Mouse (Mus musculus) lung, postnatal 36 days (tissue): ENCODE results near the gene E430018J23Rik.
"Not testable (repeated sequence)": the region's sequence is repeated elsewhere in the genome, so short reads cannot be mapped to it uniquely, and the experiment has no call there.

Source experiments
- DNase-seq: peaks from one replicate; pipeline ENCODE4 v3.0.0; 2022; ENCODE audit warnings: mixed read lengths

E430018J23Rik gene

GRCm38 (mm10) chr7:127393157-127393943 lies at the start of gene E430018J23Rik:
E430018J23Rik (minus strand) TSS chr7:127393629.
- peak; percentile 100 for DNase-seq

DNA sequence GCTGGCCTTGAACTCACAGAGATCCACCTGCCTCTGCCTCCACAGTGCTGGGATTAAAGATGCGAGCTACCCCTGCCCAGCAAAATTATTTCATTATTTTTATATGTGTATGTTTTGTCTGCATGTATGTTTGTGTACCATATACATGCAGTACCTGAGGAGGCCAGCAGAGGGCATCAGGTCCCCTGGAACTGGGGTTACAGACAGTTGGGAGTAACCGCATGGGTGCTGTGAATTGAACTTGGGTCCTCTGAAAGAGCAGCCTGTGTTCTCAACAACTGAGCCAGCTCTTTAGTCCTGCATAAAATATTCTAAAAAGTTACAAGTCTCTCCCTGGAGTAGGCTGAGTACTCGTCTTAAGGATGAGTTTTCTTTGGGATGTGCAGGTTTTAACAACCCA lies 44.3 kb upstream of the E430018J23Rik start:
- DNase-seq = peak; percentile 16

GRCm38 (mm10) chr7:127435206-127435605 lies 41.8 kb upstream of the E430018J23Rik start:
- no peak for DNase-seq

GRCm38 (mm10) chr7:127426354-127426753 lies 32.9 kb upstream of the E430018J23Rik start:
- DNase-seq = peak; percentile 79

DNA sequence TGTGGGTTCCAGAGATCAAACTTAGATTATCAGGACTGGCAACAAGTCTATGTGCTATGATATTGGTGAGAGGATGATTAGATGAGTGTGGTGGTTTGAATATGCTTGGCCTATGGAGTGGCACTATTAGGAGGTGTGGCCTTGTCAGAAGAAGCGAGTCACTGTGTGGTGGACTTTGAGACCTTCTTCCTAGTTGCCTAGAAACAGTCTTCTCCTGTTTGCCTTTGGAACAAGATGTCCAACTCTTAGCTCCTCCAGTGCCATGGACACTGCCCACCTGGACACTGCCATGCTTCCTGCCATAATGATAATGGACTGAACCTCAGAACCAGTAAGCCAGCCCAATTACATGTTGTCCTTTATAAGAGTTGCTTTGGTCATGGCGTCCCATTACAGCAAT lies 32.5 kb upstream of the E430018J23Rik start:
- no peak for DNase-seq

GRCm38 (mm10) chr7:127425291-127425690 lies 31.9 kb upstream of the E430018J23Rik start:
- DNase-seq = no peak

GRCm38 (mm10) chr7:127422247-127422646 lies 28.8 kb upstream of the E430018J23Rik start:
- peak; percentile 24 for DNase-seq

DNA sequence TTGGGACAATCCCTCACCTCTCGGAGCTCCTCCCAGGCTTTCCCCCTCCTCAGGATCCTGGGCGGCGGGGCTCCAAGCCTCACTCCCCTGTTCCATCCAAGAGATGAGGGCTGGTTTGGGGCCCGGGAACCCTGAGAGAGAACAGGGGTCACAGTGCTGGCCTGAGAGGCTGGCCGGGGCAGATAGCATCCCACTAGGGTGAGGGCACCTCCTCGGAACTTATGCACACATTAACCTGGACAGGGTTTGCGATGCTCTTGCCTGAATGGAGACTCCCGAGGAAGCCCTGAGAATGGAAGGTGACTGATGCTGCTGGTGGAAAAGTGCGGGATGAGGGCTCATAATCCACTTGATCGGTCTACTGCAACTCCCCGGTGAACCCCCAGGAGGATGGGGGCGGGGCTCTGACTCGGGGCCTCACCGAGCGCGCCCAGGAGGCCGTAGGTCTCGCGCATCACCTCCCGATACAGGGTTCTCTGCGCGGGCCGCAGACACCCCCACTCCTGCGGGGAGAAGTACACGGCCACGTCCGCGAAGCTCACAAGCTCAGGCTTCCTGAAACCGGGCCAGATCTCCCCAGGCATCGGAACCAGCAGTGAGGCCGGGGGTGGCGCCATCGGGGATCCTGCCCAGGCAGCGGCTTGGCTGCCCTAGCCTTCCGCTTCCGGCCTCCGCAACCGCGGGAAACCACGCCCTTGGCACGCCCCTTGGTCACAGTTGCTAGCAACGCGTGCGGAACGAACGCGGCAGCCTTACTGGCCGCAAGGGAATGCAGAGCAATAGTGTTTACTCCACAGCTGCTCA lies 28.2 kb upstream of the E430018J23Rik start, which contains the start of gene Zfp688:
Zfp688 (minus strand) TSS at position 681 of the 804 bp plus-strand sequence.
- DNase-seq = peak; percentile 98

DNA sequence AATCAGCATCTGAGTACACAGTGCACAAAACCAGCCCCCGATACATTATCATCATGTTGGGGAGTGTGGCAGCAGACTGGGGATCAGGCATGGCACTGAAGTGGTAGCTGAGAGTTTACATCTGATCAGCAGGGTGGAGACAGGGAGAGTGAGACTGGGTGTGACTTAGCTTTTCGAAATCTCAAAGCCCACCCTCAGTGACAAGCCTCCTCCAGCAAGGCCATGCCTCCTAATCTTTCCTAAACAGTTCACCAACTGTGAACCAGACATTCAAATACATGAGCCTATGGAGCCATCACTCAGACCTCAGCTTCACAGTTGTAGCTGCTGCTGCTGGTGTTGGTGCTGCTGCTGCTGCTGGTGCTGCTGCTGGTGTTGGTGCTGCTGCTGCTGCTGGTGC lies 18.0 kb upstream of the E430018J23Rik start:
- no peak for DNase-seq

GRCm38 (mm10) chr7:127406002-127406987 lies 12.9 kb upstream of the E430018J23Rik start, which contains the start of gene Zfp764:
Zfp764 (minus strand) TSS chr7:127406822.
- DNase-seq = peak; percentile 98

DNA sequence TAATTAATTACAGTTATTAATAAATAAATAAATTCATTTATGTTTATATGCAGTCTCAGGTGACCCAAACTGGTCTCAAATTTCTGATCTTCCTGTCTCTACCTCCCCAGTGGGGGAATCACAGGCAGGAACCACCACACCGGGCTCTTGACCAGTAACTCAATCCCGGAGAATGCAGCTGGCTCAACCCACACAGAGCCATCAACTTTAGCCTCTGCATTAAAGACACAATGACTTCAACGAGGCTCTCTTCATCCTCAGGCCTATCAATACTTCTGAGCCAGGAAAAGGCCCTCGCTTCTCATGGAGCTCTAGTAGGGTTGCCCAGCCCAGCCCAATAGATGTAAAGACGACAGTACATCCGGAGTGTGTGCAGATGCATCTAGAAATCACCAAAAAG lies 10.7 kb upstream of the E430018J23Rik start:
- DNase-seq = not testable (repeated sequence)

DNA sequence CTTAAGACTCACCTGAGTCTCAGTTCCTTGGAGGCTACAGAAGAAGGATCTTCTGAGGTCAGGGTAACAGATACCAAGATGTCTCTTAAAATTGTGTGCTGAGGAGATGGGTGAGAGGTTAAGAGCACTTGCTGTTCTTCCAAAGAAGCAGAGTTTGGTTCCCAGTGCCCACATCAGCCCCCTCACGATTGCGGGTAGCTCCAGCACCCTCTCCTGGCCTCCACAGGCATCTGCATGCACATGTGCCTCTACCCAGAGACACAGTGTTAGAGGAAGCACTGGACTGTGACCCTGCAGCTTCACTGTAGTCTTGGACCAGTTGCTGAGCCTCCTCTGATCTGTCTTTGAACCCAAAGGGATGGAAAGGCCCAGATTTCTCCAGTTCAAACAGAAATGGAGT lies 9.6 kb upstream of the E430018J23Rik start:
- DNase-seq = no peak

- DNase-seq = no peak
Measured at GRCm38 (mm10) chr7:127400355-127400754, 6.9 kb upstream of the E430018J23Rik start.

- DNase-seq = no peak
Measured at GRCm38 (mm10) chr7:127393944-127394333, 510 bp upstream of the E430018J23Rik start.

GRCm38 (mm10) chr7:127392251-127392824 lies 1.1 kb downstream of the E430018J23Rik start:
- DNase-seq = no peak

DNA sequence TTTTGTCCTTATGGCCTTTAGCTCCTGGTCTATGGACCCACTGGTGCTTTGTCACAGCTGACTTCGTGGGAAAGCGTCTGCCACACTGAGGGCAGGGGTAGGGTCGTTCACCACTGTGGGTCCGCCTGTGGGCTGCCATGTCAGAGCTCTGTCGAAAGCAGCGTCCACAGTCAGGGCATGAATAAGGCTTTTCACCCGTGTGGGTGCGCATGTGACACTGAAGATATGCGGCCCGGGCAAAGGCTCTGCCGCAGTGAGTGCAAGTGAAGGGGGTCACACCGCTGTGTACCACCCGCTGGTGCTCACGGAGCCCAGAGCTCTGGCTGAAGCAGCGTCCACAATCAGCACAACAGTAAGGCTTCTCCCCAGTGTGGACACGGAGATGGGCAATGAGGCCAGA lies 1.9 kb downstream of the E430018J23Rik start:
- no peak for DNase-seq

DNA sequence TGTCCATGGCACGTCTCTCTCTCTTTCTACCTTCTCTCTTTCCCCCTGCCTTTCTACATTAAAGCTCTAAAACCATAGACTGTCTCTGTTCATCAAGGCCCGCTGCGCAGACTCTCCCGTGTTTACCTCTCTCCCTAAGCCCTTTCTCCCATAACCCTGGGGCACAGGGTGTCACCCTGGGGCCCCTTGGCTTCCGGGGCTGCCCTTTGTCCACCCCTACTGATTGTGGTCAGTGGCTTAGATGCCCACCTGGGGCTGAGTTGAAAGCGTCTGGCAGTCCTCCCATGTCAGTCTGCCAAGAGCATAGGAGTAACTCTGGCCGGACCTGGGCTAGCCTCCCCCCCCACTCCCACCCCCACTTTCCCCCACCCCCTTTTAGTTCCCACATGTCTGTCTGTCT lies 3.1 kb downstream of the E430018J23Rik start:
- no peak for DNase-seq

GRCm38 (mm10) chr7:127388201-127388600 lies 5.2 kb downstream of the E430018J23Rik start:
- DNase-seq = not testable (repeated sequence)

DNA sequence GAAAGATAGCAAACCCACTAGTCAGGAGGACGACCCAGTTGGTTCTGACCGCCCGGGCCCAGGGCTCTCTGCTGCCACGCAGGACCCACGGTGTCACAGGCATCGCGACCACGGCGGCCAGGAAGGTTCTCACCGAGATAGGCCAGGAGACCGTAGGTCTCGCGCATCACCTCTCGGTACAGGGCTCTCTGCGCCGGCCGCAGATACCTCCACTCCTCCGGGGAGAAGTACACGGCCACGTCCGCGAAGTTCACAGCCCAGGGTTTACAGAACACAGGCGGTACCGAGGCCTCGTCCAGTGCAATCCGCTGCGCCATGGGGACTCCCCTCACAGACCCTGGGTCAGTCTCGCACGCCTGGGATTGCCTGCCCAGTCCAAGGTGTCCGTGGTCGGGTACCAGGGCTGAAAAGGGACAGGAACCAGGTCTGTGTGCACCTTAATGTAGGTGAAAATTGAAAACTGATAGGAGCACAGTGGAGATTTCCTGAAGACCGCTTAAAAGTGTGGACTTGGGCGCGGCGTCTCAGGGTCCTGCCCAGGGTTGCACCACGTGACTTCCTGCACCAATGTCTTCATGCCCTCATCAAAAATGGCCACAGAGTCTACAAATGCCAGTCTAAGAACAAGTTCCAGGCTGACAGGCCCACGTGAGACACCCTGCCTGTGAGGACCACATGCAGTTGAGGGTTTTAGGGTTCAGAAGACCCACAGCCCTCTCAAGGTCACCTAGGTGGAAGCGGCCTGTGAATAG lies 6.6 kb downstream of the E430018J23Rik start, which contains the start of gene 9130019O22Rik:
9130019O22Rik (minus strand) TSS at position 526 of the 752 bp plus-strand sequence.
- peak; percentile 99 for DNase-seq

DNA sequence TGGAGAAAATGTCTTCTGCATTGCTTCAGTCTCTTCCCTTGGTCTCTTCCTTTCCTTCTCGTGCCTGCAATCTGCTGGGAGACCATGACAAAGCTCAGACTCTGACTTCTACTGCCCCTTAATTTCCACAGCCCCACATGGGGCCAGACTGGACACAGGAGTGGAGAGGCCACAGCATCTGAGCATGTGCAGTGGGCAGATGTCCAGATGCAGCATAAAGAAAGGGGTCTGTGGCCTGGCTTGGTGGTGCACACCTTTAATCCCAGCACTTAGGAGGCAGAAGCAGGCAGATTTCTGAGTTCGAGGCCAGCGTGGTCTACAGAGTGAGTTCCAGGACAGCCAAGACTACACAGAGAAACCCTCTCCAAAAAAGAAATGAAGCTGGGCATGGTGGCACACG lies 7.9 kb downstream of the E430018J23Rik start:
- not testable (repeated sequence) for DNase-seq

DNA sequence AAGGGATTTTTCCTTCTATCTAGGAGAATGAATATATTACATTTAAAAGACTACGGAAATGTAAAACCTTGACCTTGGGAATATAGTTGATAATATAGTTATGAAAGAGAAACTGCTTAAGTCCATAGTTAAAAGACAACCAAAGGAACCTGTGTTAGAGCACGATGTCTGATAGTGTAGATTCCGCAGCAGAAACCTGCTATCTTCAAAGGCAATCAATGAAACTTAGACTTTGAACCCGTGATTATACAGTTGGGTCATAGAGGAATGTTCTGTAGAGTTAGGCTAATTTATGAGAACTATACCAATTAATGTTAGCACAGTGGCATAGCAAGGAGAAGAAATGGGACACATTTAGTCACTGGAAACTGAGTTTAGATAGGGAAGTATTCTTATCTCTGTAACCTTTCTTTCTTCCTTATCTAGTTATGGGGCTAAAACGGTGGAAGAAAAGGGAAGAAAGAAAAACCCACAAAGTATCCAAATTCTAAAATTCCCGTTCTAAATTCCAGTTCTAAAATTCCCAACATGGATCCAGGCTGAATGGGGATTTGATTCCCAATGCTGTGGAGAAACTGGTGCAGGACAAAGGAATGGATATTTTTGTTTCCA lies 15.0 kb downstream of the E430018J23Rik start:
- DNase-seq = no peak
